ENCODE assay signal across 8 mouse cellular contexts in genomic region chr13:17943306-17944077, GRCm38 (mm10). TPM values are rescaled to one million over a fixed set of nuclear protein-coding genes. Genes with fewer than 3 reads are reported as not detected.
DNase-seq lines count a peak whose midpoint lies in the region; ATAC-seq and TF ChIP-seq lines count a peak whose summit lies in the region.

No protein-coding gene starts in this region.

- no peak overlapping the region; the same call in 1 of the 2 replicates for H3K27ac ChIP-seq in cerebellum, adult 2 months (ENCODE audit: insufficient read depth, low read length)
- peak overlapping the region; percentile 39 for H3K27ac ChIP-seq in cortical plate, adult 2 months (ENCODE audit: insufficient read depth, low read length)
- peak overlapping the region; percentile 92 for H3K27ac ChIP-seq in kidney, embryonic 16.5 days (ENCODE audit: low read length)
- H3K27ac ChIP-seq in lung, embryonic 15.5 days, result peak overlapping the region; percentile 88

- DNase-seq in cerebellum, adult 2 months, result peak in 1 of 2 experiments; percentile 13
- no peak for DNase-seq in cerebellum, postnatal 4 days (ENCODE audit: low spot score in 2 of 2)
- DNase-seq in B cell, adult 2 months, result peak; percentile 44 to 50
- peak; percentile 16 for DNase-seq in right cerebral cortex, postnatal 14 days

- no peaks in the 10 kb centered on the region for H3K9me3 ChIP-seq in kidney, embryonic 16.5 days (ENCODE audit: low read length)
- no peaks in the 10 kb centered on the region for H3K9me3 ChIP-seq in lung, embryonic 15.5 days

- peak overlapping the region; percentile 100 for H3K4me3 ChIP-seq in cerebellum, adult 2 months (replicated peaks; ENCODE audit: insufficient read depth, low read depth, low read length)
- H3K4me3 ChIP-seq in cortical plate, adult 2 months (ENCODE audit: insufficient read depth, low read length), result peak overlapping the region; percentile 54
- H3K4me3 ChIP-seq in kidney, embryonic 16.5 days (ENCODE audit: low read length), result peak overlapping the region; percentile 94
- peak overlapping the region; percentile 90 for H3K4me3 ChIP-seq in lung, embryonic 15.5 days

- peaks cover 3% of the 10 kb centered on the region; the same call in 1 of the 2 replicates for H3K4me1 ChIP-seq in cerebellum, adult 2 months (ENCODE audit: control insufficient read depth, insufficient read depth, low read length)
- H3K4me1 ChIP-seq in cortical plate, adult 2 months (ENCODE audit: control insufficient read depth, insufficient read depth, low read length), result peaks cover 2% of the 10 kb centered on the region
- H3K4me1 ChIP-seq in kidney, embryonic 16.5 days (ENCODE audit: insufficient read depth, low read length), result peaks cover 7% of the 10 kb centered on the region
- H3K4me1 ChIP-seq in lung, embryonic 15.5 days, result peaks cover 13% of the 10 kb centered on the region

- no peaks in the 10 kb centered on the region for H3K27me3 ChIP-seq in cerebellum, adult 2 months (ENCODE audit: control insufficient read depth, insufficient read depth, low read length)
- no peaks in the 10 kb centered on the region for H3K27me3 ChIP-seq in kidney, embryonic 16.5 days (ENCODE audit: insufficient read depth, low read length)
- H3K27me3 ChIP-seq in lung, embryonic 15.5 days, result no peaks in the 10 kb centered on the region

- no peaks in the 10 kb centered on the region; the same call in 1 of the 2 replicates for H3K36me3 ChIP-seq in kidney, embryonic 16.5 days (ENCODE audit: insufficient read depth, low read length)
- no peaks in the 10 kb centered on the region for H3K36me3 ChIP-seq in lung, embryonic 15.5 days

- peak overlapping the region; percentile 96 for H3K9ac ChIP-seq in kidney, embryonic 16.5 days (replicated peaks; ENCODE audit: low read length)
- H3K9ac ChIP-seq in lung, embryonic 15.5 days, result peak overlapping the region; percentile 83

- no peak for TF ChIP-seq POLR2A in cerebellum, adult 2 months (IDR thresholded peaks at IDR 0.05; ENCODE audit: borderline replicate concordance, insufficient read depth, low read length)
- no peak for TF ChIP-seq POLR2A in cortical plate, adult 2 months (IDR thresholded peaks at IDR 0.05; ENCODE audit: extremely low read depth, insufficient read depth, low read length)

- peak overlapping the region; percentile 81 for H3K4me2 ChIP-seq in kidney, embryonic 16.5 days (replicated peaks; ENCODE audit: low read depth, low read length)
- H3K4me2 ChIP-seq in lung, embryonic 15.5 days, result peak overlapping the region; percentile 65

- no peak for TF ChIP-seq CTCF in cerebellum, adult 2 months (IDR thresholded peaks at IDR 0.05; ENCODE audit: borderline replicate concordance, insufficient read depth, low read depth, low read length)
- no peak for TF ChIP-seq CTCF in cortical plate, adult 2 months (IDR thresholded peaks at IDR 0.05; ENCODE audit: extremely low read depth, insufficient read depth, low read length)

- ATAC-seq in granulocyte monocyte progenitor cell, adult 5-6 weeks (replicated peaks; ENCODE audit: poor library complexity, severe bottlenecking), result peak; percentile 30
- peak; percentile 88 for ATAC-seq in kidney, embryonic 16.5 days (ENCODE audit: low FRiP score, low TSS enrichment)
- ATAC-seq in lung, embryonic 15.5 days (ENCODE audit: borderline replicate concordance, extremely low read depth, low FRiP score, low TSS enrichment), result peak; percentile 87

- under 1% methylated on average over 70 of the region's 70 CpGs for WGBS in cerebellum, adult 2 months
- under 1% methylated on average over 52 of the region's 70 CpGs for WGBS in kidney, embryonic 16.5 days
- 0% methylated on average over 48 of the region's 70 CpGs for WGBS in lung, embryonic 15.5 days

RNA-seq across cellular contexts. Expression of gene Rala, which starts 0.5 kb away (rescaled TPM):
- 47.5 and 51.5 TPM in 2 replicates for polyA plus RNA-seq in cerebellum, adult 2 months (2012; rRNA removed)
- polyA plus RNA-seq in cortical plate, adult 2 months (2012; rRNA removed), result 51.7 and 53.6 TPM in 2 replicates
- total RNA-seq in granulocyte monocyte progenitor cell, adult 5-6 weeks (2014; fragmentation: Nextera tagmentation), result 14.0 and 14.7 TPM in 2 replicates
- 15.9 and 22.4 TPM in 2 replicates for total RNA-seq in granulocyte monocyte progenitor cell, adult 5-6 weeks (2017)
- polyA plus RNA-seq in kidney, embryonic 16.5 days (2015; fragmentation: Nextera tagmentation; extraction: Ambion mirVana), result 89.8 and 105 TPM in 2 replicates
- 110 and 119 TPM in 2 replicates for polyA plus RNA-seq in lung, embryonic 15.5 days (2015; fragmentation: Nextera tagmentation; extraction: Ambion mirVana)

RNA-seq across cellular contexts. Expression of gene Yae1d1, which starts 49.7 kb away (rescaled TPM):
- polyA plus RNA-seq in cerebellum, adult 2 months (2012; rRNA removed), result 25.5 and 27.0 TPM in 2 replicates
- 25.0 and 25.5 TPM in 2 replicates for polyA plus RNA-seq in cortical plate, adult 2 months (2012; rRNA removed)
- total RNA-seq in granulocyte monocyte progenitor cell, adult 5-6 weeks (2014; fragmentation: Nextera tagmentation), result 3.4 and 11.0 TPM in 2 replicates
- 4.0 and 11.8 TPM in 2 replicates for total RNA-seq in granulocyte monocyte progenitor cell, adult 5-6 weeks (2017)
- polyA plus RNA-seq in kidney, embryonic 16.5 days (2015; fragmentation: Nextera tagmentation; extraction: Ambion mirVana), result 70.9 and 75.1 TPM in 2 replicates
- polyA plus RNA-seq in lung, embryonic 15.5 days (2015; fragmentation: Nextera tagmentation; extraction: Ambion mirVana), result 75.6 and 77.1 TPM in 2 replicates

Comparison
In these comparisons a context has a peak if more than half of its experiments do, and no peak if none do; other contexts are left out.
1. DNase-seq: peak in B cell, adult 2 months (2 of 2) and right cerebral cortex, postnatal 14 days (single experiment); none in cerebellum, postnatal 4 days (0 of 2).
2. ATAC-seq: peak in every context shown above with its lines; median percentile 88 in kidney, embryonic 16.5 days; 87 in lung, embryonic 15.5 days; 30 in granulocyte monocyte progenitor cell, adult 5-6 weeks.
3. Peak in every context shown above with its lines, with median percentiles within 50 percentile points of each other: H3K4me3 ChIP-seq.